In the genomic region with DNA sequence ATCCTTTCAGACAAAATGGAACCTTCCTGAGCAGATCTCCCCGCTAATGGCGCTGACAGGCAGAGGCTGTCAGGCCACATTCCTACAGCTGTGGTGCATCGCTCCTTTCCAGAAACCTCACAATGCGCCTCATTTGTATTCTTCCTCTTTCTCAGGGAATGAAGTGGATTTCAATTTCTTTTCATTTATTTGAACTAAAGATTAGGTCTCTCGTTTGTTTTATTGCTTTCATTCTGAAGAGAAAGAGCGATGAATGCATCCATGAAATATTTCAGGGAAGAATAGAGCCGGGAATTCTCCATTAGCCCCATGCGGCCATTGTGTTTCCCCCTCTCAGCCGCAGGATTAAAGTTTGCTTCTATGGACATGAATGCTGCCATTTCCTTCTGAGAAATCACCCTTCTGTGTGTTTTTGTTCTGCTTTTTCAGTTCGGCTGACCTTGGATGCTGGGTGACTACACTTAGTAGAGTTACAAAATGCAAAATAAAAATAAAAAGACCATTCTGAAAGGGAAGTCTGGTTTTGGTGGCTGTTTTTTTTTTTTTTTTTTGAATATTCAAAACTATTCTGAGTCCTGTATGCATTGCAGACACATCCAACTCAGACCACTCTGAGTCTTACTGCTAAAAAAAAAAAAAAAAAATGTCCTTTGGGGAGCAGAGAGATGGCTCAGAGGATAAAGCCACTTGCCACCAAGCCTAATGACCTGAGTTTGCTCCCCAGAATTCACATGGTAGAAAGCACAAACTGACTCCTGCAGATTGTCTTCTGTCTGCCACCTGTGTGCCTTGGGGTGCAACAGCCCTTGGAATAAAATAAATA, we compare ENCODE assay signal across 12 mouse cellular contexts.
A peak's percentile ranks its signal among the peaks of the same experiment; 100 is the strongest.
DNase-seq lines count a peak whose midpoint lies in the region; ATAC-seq lines count a peak whose summit lies in the region.
"Had no signal": no experiment of that assay in that cellular context is flagged by ENCODE, and none has a peak within 500 bp of the region (broad histone marks: within the 10 kb centered on the region; RNA-seq: fewer than 3 reads in every experiment).

No protein-coding gene starts in this region.

- no peak overlapping the region for H3K4me2 ChIP-seq in hindbrain, embryonic 11.5 days (replicated peaks; ENCODE audit: low read depth, low read length)
- H3K4me2 ChIP-seq in midbrain, embryonic 14.5 days (ENCODE audit: low read length), result no peak overlapping the region
- H3K4me2 ChIP-seq in kidney, embryonic 16.5 days (replicated peaks; ENCODE audit: low read depth, low read length), result no peak overlapping the region
- H3K4me2 ChIP-seq: embryonic facial prominence, embryonic 15.5 days had no signal

- H3K36me3 ChIP-seq in hindbrain, embryonic 11.5 days (ENCODE audit: control insufficient read depth, insufficient read depth, low read length), result no peaks in the 10 kb centered on the region
- H3K36me3 ChIP-seq in midbrain, embryonic 14.5 days (ENCODE audit: control insufficient read depth, insufficient read depth, low read length), result no peaks in the 10 kb centered on the region
- no peaks in the 10 kb centered on the region for H3K36me3 ChIP-seq in kidney, embryonic 16.5 days (ENCODE audit: insufficient read depth, low read length)
- H3K36me3 ChIP-seq: embryonic facial prominence, embryonic 15.5 days had no signal

- no peaks in the 10 kb centered on the region for H3K9me3 ChIP-seq in hindbrain, embryonic 11.5 days (ENCODE audit: control insufficient read depth, low read length)
- no peaks in the 10 kb centered on the region for H3K9me3 ChIP-seq in midbrain, embryonic 14.5 days (ENCODE audit: control insufficient read depth, low read length)
- H3K9me3 ChIP-seq in kidney, embryonic 16.5 days (ENCODE audit: low read length), result no peaks in the 10 kb centered on the region
- H3K9me3 ChIP-seq: embryonic facial prominence, embryonic 15.5 days had no signal

- ATAC-seq in hindbrain, embryonic 11.5 days (ENCODE audit: low FRiP score), result peak; percentile 83
- ATAC-seq in midbrain, embryonic 14.5 days (ENCODE audit: low FRiP score, low TSS enrichment), result peak; percentile 55; the same call in 1 of the 2 replicates
- no peak for ATAC-seq in kidney, embryonic 16.5 days (ENCODE audit: low FRiP score, low TSS enrichment)
- ATAC-seq: intestine, postnatal 0 days had no signal

- no peaks in the 10 kb centered on the region for H3K27me3 ChIP-seq in hindbrain, embryonic 11.5 days (ENCODE audit: control insufficient read depth, insufficient read depth, low read length)
- no peaks in the 10 kb centered on the region for H3K27me3 ChIP-seq in midbrain, embryonic 14.5 days (ENCODE audit: control insufficient read depth, insufficient read depth, low read length)
- H3K27me3 ChIP-seq in kidney, embryonic 16.5 days (ENCODE audit: insufficient read depth, low read length), result no peaks in the 10 kb centered on the region
- H3K27me3 ChIP-seq: embryonic facial prominence, embryonic 15.5 days had no signal

- peak; percentile 27 for DNase-seq in R1 (ENCODE audit: low read depth, low spot score)
- DNase-seq in embryo, embryonic 9.5 days (ENCODE audit: extremely low spot score), result peak; percentile 43
- peak; percentile 58 for DNase-seq in hindbrain, embryonic 11.5 days (ENCODE audit: low spot score)
- peak; percentile 75 for DNase-seq in midbrain, embryonic 14.5 days
- no peak for DNase-seq in left cerebral cortex, postnatal 25 days (ENCODE audit: low spot score in 2 of 2)
- DNase-seq in cerebellum, postnatal 4 days (ENCODE audit: low spot score in 2 of 2), result no peak
- DNase-seq: heart, adult 2 months; lung, adult 2 months had no signal

- intact Hi-C loops in left cerebral cortex, postnatal 25 days (cut with DNase I), result no loop called here

- no peak overlapping the region; the same call in 1 of the 2 replicates for H3K27ac ChIP-seq in hindbrain, embryonic 11.5 days (ENCODE audit: low read depth, low read length)
- H3K27ac ChIP-seq in midbrain, embryonic 14.5 days (replicated peaks; ENCODE audit: low read depth, low read length), result peak overlapping the region; percentile 78
- no peak overlapping the region for H3K27ac ChIP-seq in kidney, embryonic 16.5 days (ENCODE audit: low read length)
- H3K27ac ChIP-seq: embryonic facial prominence, embryonic 15.5 days; heart, adult 2 months; left cerebral cortex, adult 2 months had no signal

- no peaks in the 10 kb centered on the region for H3K4me1 ChIP-seq in hindbrain, embryonic 11.5 days (replicated peaks; ENCODE audit: control insufficient read depth, insufficient read depth, low read length)
- peaks cover 11% of the 10 kb centered on the region for H3K4me1 ChIP-seq in midbrain, embryonic 14.5 days (ENCODE audit: control insufficient read depth, insufficient read depth, low read length)
- H3K4me1 ChIP-seq in kidney, embryonic 16.5 days (ENCODE audit: insufficient read depth, low read length), result no peaks in the 10 kb centered on the region

- H3K9ac ChIP-seq in hindbrain, embryonic 11.5 days (ENCODE audit: low read depth, low read length), result no peak overlapping the region
- H3K9ac ChIP-seq in midbrain, embryonic 14.5 days (replicated peaks; ENCODE audit: low read length), result no peak overlapping the region
- no peak overlapping the region for H3K9ac ChIP-seq in kidney, embryonic 16.5 days (replicated peaks; ENCODE audit: low read length)
- H3K9ac ChIP-seq: embryonic facial prominence, embryonic 15.5 days had no signal

- WGBS in hindbrain, embryonic 11.5 days, result 37% methylated on average over 10 of the region's 10 CpGs
- WGBS in midbrain, embryonic 14.5 days, result 4% methylated on average over 10 of the region's 10 CpGs
- WGBS in kidney, embryonic 16.5 days, result 77% methylated on average over 10 of the region's 10 CpGs

- H3K4me3 ChIP-seq in hindbrain, embryonic 11.5 days (ENCODE audit: low read depth, low read length), result no peak overlapping the region
- no peak overlapping the region for H3K4me3 ChIP-seq in midbrain, embryonic 14.5 days (replicated peaks; ENCODE audit: low read depth, low read length)
- no peak overlapping the region for H3K4me3 ChIP-seq in kidney, embryonic 16.5 days (ENCODE audit: low read length)
- H3K4me3 ChIP-seq: embryonic facial prominence, embryonic 15.5 days; heart, adult 2 months; left cerebral cortex, adult 2 months had no signal

Comparison
In these comparisons a context has a peak if more than half of its experiments do, and no peak if none do; other contexts are left out.
1. DNase-seq: peak in R1 (single experiment), embryo, embryonic 9.5 days (single experiment), hindbrain, embryonic 11.5 days (single experiment) and midbrain, embryonic 14.5 days (single experiment); none in left cerebral cortex, postnatal 25 days (0 of 2) and cerebellum, postnatal 4 days (0 of 2).